Mouse (Mus musculus): ENCODE results near the gene Pebp1. TPM values are rescaled to one million over a fixed set of nuclear protein-coding genes. Genes with fewer than 3 reads are reported as not detected.

Pebp1 gene
- polyA plus RNA-seq, 1 experiment from 2014 or later = 861 TPM

GRCm38 (mm10) chr5:117248351-117248750 lies 39.1 kb downstream of the Pebp1 start:
- H3K27me3 ChIP-seq (ENCODE audit: control insufficient read depth, insufficient read depth, low read length) = no peaks in the 10 kb centered on the region
- no peak overlapping the region for H3K9ac ChIP-seq (replicated peaks; ENCODE audit: low read length)
- no peaks in the 10 kb centered on the region for H3K4me1 ChIP-seq (ENCODE audit: control insufficient read depth, insufficient read depth, low read length)
- H3K4me2 ChIP-seq (ENCODE audit: low read depth, low read length) = no peak overlapping the region
- DNase-seq (ENCODE audit: low spot score) (no peak), ATAC-seq (replicated peaks; ENCODE audit: insufficient number of reproducible peaks, low FRiP score, low TSS enrichment, low read depth) (no peak)
- no peaks in the 10 kb centered on the region for H3K36me3 ChIP-seq (replicated peaks; ENCODE audit: control insufficient read depth, insufficient read depth, low read depth, low read length)
- no peaks in the 10 kb centered on the region for H3K9me3 ChIP-seq (replicated peaks; ENCODE audit: control insufficient read depth, low read length)
- H3K4me3 ChIP-seq (ENCODE audit: low read depth, low read length) = no peak overlapping the region
- no peak overlapping the region for H3K27ac ChIP-seq (replicated peaks; ENCODE audit: low read depth, low read length)
- WGBS = 34% methylated on average over 10 of the region's 10 CpGs

- Histone ChIP-seq H3K9ac (replicated peaks; ENCODE audit: low read length) (no peak overlapping the region), H3K27ac (replicated peaks; ENCODE audit: low read depth, low read length) (no peak overlapping the region), H3K9me3 (replicated peaks; ENCODE audit: control insufficient read depth, low read length) (no peaks in the 10 kb centered on the region), H3K4me1 (ENCODE audit: control insufficient read depth, insufficient read depth, low read length) (no peaks in the 10 kb centered on the region), H3K27me3 (ENCODE audit: control insufficient read depth, insufficient read depth, low read length) (no peaks in the 10 kb centered on the region), H3K4me3 (ENCODE audit: low read depth, low read length) (no peak overlapping the region), H3K4me2 (ENCODE audit: low read depth, low read length) (no peak overlapping the region), H3K36me3 (replicated peaks; ENCODE audit: control insufficient read depth, insufficient read depth, low read depth, low read length) (no peaks in the 10 kb centered on the region)
- peak; percentile 7 for DNase-seq (ENCODE audit: low spot score)
- ATAC-seq (replicated peaks; ENCODE audit: insufficient number of reproducible peaks, low FRiP score, low TSS enrichment, low read depth) = no peak
- 67% methylated on average over 8 of the region's 8 CpGs for WGBS
Measured at GRCm38 (mm10) chr5:117245170-117245569, 42.3 kb downstream of the Pebp1 start.

- DNase-seq (ENCODE audit: low spot score) (peak; percentile 5), ATAC-seq (replicated peaks; ENCODE audit: insufficient number of reproducible peaks, low FRiP score, low TSS enrichment, low read depth) (no peak)
- Histone ChIP-seq H3K4me3 (ENCODE audit: low read depth, low read length) (no peak overlapping the region), H3K9ac (replicated peaks; ENCODE audit: low read length) (no peak overlapping the region), H3K4me2 (ENCODE audit: low read depth, low read length) (peak overlapping the region; percentile 28; the same call in 1 of the 2 replicates), H3K27me3 (ENCODE audit: control insufficient read depth, insufficient read depth, low read length) (no peaks in the 10 kb centered on the region), H3K9me3 (replicated peaks; ENCODE audit: control insufficient read depth, low read length) (no peaks in the 10 kb centered on the region), H3K27ac (replicated peaks; ENCODE audit: low read depth, low read length) (no peak overlapping the region), H3K36me3 (replicated peaks; ENCODE audit: control insufficient read depth, insufficient read depth, low read depth, low read length) (no peaks in the 10 kb centered on the region), H3K4me1 (ENCODE audit: control insufficient read depth, insufficient read depth, low read length) (no peaks in the 10 kb centered on the region)
- WGBS = 21% methylated on average over 22 of the region's 22 CpGs
Measured at GRCm38 (mm10) chr5:117242671-117243478, 44.5 kb downstream of the Pebp1 start.

GRCm38 (mm10) chr5:117241935-117242531 lies 45.4 kb downstream of the Pebp1 start:
- no peak overlapping the region for H3K4me3 ChIP-seq (ENCODE audit: low read depth, low read length)
- H3K36me3 ChIP-seq (replicated peaks; ENCODE audit: control insufficient read depth, insufficient read depth, low read depth, low read length) = no peaks in the 10 kb centered on the region
- H3K4me2 ChIP-seq (ENCODE audit: low read depth, low read length) = no peak overlapping the region
- 73% methylated on average over 16 of the region's 16 CpGs for WGBS
- ATAC-seq (replicated peaks; ENCODE audit: insufficient number of reproducible peaks, low FRiP score, low TSS enrichment, low read depth) = no peak
- no peak overlapping the region for H3K9ac ChIP-seq (replicated peaks; ENCODE audit: low read length)
- H3K27me3 ChIP-seq (ENCODE audit: control insufficient read depth, insufficient read depth, low read length) = no peaks in the 10 kb centered on the region
- no peak overlapping the region for H3K27ac ChIP-seq (replicated peaks; ENCODE audit: low read depth, low read length)
- no peaks in the 10 kb centered on the region for H3K9me3 ChIP-seq (replicated peaks; ENCODE audit: control insufficient read depth, low read length)
- H3K4me1 ChIP-seq (ENCODE audit: control insufficient read depth, insufficient read depth, low read length) = no peaks in the 10 kb centered on the region
- no peak for DNase-seq (ENCODE audit: low spot score)

- 1% methylated on average over 32 of the region's 32 CpGs for WGBS
- no peaks in the 10 kb centered on the region for H3K27me3 ChIP-seq (ENCODE audit: control insufficient read depth, insufficient read depth, low read length)
- H3K9ac ChIP-seq (replicated peaks; ENCODE audit: low read length) = peak overlapping the region; percentile 46; the same call in 1 of the 2 replicates
- H3K4me1 ChIP-seq (ENCODE audit: control insufficient read depth, insufficient read depth, low read length) = no peaks in the 10 kb centered on the region
- no peaks in the 10 kb centered on the region for H3K9me3 ChIP-seq (replicated peaks; ENCODE audit: control insufficient read depth, low read length)
- H3K36me3 ChIP-seq (replicated peaks; ENCODE audit: control insufficient read depth, insufficient read depth, low read depth, low read length) = no peaks in the 10 kb centered on the region
- H3K27ac ChIP-seq (replicated peaks; ENCODE audit: low read depth, low read length) = no peak overlapping the region
- H3K4me3 ChIP-seq (ENCODE audit: low read depth, low read length) = peak overlapping the region; percentile 29
- ATAC-seq (replicated peaks; ENCODE audit: insufficient number of reproducible peaks, low FRiP score, low TSS enrichment, low read depth) (no peak), DNase-seq (ENCODE audit: low spot score) (peak; percentile 33)
- H3K4me2 ChIP-seq (ENCODE audit: low read depth, low read length) = peak overlapping the region; percentile 58
Measured at GRCm38 (mm10) chr5:117240761-117241322, 46.6 kb downstream of the Pebp1 start.

GRCm38 (mm10) chr5:117240321-117240731 lies 47.1 kb downstream of the Pebp1 start:
- no peak overlapping the region for H3K27ac ChIP-seq (replicated peaks; ENCODE audit: low read depth, low read length)
- H3K4me2 ChIP-seq (ENCODE audit: low read depth, low read length) = peak overlapping the region; percentile 58
- H3K36me3 ChIP-seq (replicated peaks; ENCODE audit: control insufficient read depth, insufficient read depth, low read depth, low read length) = no peaks in the 10 kb centered on the region
- WGBS = 6% methylated on average over 12 of the region's 12 CpGs
- DNase-seq (ENCODE audit: low spot score) = peak; percentile 20
- no peaks in the 10 kb centered on the region for H3K9me3 ChIP-seq (replicated peaks; ENCODE audit: control insufficient read depth, low read length)
- ATAC-seq (replicated peaks; ENCODE audit: insufficient number of reproducible peaks, low FRiP score, low TSS enrichment, low read depth) = no peak
- H3K27me3 ChIP-seq (ENCODE audit: control insufficient read depth, insufficient read depth, low read length) = no peaks in the 10 kb centered on the region
- peak overlapping the region; percentile 29 for H3K4me3 ChIP-seq (ENCODE audit: low read depth, low read length)
- no peaks in the 10 kb centered on the region for H3K4me1 ChIP-seq (ENCODE audit: control insufficient read depth, insufficient read depth, low read length)
- no peak overlapping the region for H3K9ac ChIP-seq (replicated peaks; ENCODE audit: low read length)

GRCm38 (mm10) chr5:117239106-117239505 lies 48.3 kb downstream of the Pebp1 start:
- H3K36me3 ChIP-seq (replicated peaks; ENCODE audit: control insufficient read depth, insufficient read depth, low read depth, low read length) = no peaks in the 10 kb centered on the region
- no peak overlapping the region for H3K4me3 ChIP-seq (ENCODE audit: low read depth, low read length)
- no peaks in the 10 kb centered on the region for H3K9me3 ChIP-seq (replicated peaks; ENCODE audit: control insufficient read depth, low read length)
- 86% methylated on average over 4 of the region's 4 CpGs for WGBS
- H3K27ac ChIP-seq (replicated peaks; ENCODE audit: low read depth, low read length) = no peak overlapping the region
- H3K4me2 ChIP-seq (ENCODE audit: low read depth, low read length) = no peak overlapping the region
- H3K4me1 ChIP-seq (ENCODE audit: control insufficient read depth, insufficient read depth, low read length) = no peaks in the 10 kb centered on the region
- no peak overlapping the region for H3K9ac ChIP-seq (replicated peaks; ENCODE audit: low read length)
- H3K27me3 ChIP-seq (ENCODE audit: control insufficient read depth, insufficient read depth, low read length) = no peaks in the 10 kb centered on the region
- DNase-seq (ENCODE audit: low spot score) (no peak), ATAC-seq (replicated peaks; ENCODE audit: insufficient number of reproducible peaks, low FRiP score, low TSS enrichment, low read depth) (no peak)

GRCm38 (mm10) chr5:117236540-117236939 lies 50.9 kb downstream of the Pebp1 start:
- Histone ChIP-seq H3K9me3 (replicated peaks; ENCODE audit: control insufficient read depth, low read length) (no peaks in the 10 kb centered on the region), H3K27ac (replicated peaks; ENCODE audit: low read depth, low read length) (no peak overlapping the region), H3K27me3 (ENCODE audit: control insufficient read depth, insufficient read depth, low read length) (no peaks in the 10 kb centered on the region), H3K4me1 (ENCODE audit: control insufficient read depth, insufficient read depth, low read length) (no peaks in the 10 kb centered on the region), H3K9ac (replicated peaks; ENCODE audit: low read length) (no peak overlapping the region), H3K36me3 (replicated peaks; ENCODE audit: control insufficient read depth, insufficient read depth, low read depth, low read length) (no peaks in the 10 kb centered on the region), H3K4me3 (ENCODE audit: low read depth, low read length) (no peak overlapping the region), H3K4me2 (ENCODE audit: low read depth, low read length) (no peak overlapping the region)
- 64% methylated on average over 5 of the region's 5 CpGs for WGBS
- DNase-seq (ENCODE audit: low spot score) = no peak
- ATAC-seq (replicated peaks; ENCODE audit: insufficient number of reproducible peaks, low FRiP score, low TSS enrichment, low read depth) = no peak
